Comparison of ENCODE assay signal across 25 mouse cellular contexts in the genomic region with DNA sequence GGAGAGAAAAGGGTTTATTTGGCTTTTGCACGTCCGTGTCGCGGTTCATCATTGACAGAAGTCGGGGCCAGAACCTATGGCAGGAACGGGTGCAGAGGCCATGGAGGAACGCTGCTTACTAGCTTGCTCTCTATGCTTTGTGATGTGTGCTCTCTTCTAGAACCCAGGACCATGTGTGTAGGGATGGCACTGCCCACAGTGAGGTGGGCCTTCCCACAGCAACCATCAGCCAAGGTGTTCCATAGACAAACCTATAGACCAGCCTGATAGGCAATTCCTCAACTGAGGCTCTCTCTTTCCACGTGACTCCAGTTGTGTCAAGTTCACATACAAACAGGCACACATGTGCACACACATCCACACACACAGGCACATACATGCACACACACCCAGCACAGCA.
"Had no signal": no experiment of that assay in that cellular context is flagged by ENCODE, and none has a peak within 500 bp of the region (broad histone marks: within the 10 kb centered on the region; RNA-seq: fewer than 3 reads in every experiment).

No protein-coding gene starts in this region.

- H3K36me3 ChIP-seq: heart, embryonic 10.5 days; heart, embryonic 12.5 days; hindbrain, embryonic 10.5 days; hindbrain, embryonic 12.5 days; intestine, embryonic 15.5 days; limb, embryonic 10.5 days; limb, embryonic 12.5 days; liver, embryonic 13.5 days had no signal

- H3K4me3 ChIP-seq: heart, embryonic 10.5 days; heart, embryonic 12.5 days; hindbrain, embryonic 10.5 days; hindbrain, embryonic 12.5 days; intestine, embryonic 15.5 days; layer of hippocampus, adult 2 months; left cerebral cortex, adult 2 months; limb, embryonic 10.5 days; limb, embryonic 12.5 days; liver, embryonic 13.5 days had no signal

- DNase-seq: gastrocnemius, postnatal 25 days; heart, adult 18-20 months; heart, postnatal 10 days; heart, postnatal 4 days; kidney, adult 18-20 months; kidney, adult 8-10 months; kidney, postnatal 10 days; kidney, postnatal 25 days; kidney, postnatal 4 days; liver; liver, embryonic 13.5 days had no signal

- ATAC-seq: hindbrain, embryonic 16.5 days; inflammation-experienced regulatory T-cells, adult 6 months; intestine, embryonic 15.5 days; intestine, postnatal 0 days had no signal

- H3K4me2 ChIP-seq: heart, embryonic 12.5 days; hindbrain, embryonic 12.5 days; hindbrain, embryonic 14.5 days; intestine, embryonic 15.5 days; limb, embryonic 12.5 days; liver, embryonic 11.5 days; liver, embryonic 13.5 days had no signal

- H3K9ac ChIP-seq: heart, embryonic 12.5 days; hindbrain, embryonic 12.5 days; hindbrain, embryonic 14.5 days; intestine, embryonic 15.5 days; limb, embryonic 12.5 days; liver, embryonic 13.5 days had no signal

- H3K9me3 ChIP-seq: heart, embryonic 10.5 days; hindbrain, embryonic 10.5 days; hindbrain, embryonic 12.5 days; intestine, embryonic 15.5 days; limb, embryonic 10.5 days had no signal

- H3K27ac ChIP-seq: heart, embryonic 10.5 days; hindbrain, embryonic 10.5 days; hindbrain, embryonic 12.5 days; hindbrain, embryonic 14.5 days; intestine, embryonic 15.5 days; layer of hippocampus, adult 2 months; left cerebral cortex, adult 2 months; limb, embryonic 10.5 days; limb, embryonic 12.5 days; liver, embryonic 13.5 days had no signal

- H3K27me3 ChIP-seq: heart, embryonic 12.5 days; hindbrain, embryonic 12.5 days; intestine, embryonic 15.5 days; limb, embryonic 12.5 days; liver, embryonic 13.5 days had no signal

- H3K4me1 ChIP-seq: heart, embryonic 10.5 days; heart, embryonic 12.5 days; hindbrain, embryonic 10.5 days; hindbrain, embryonic 12.5 days; intestine, embryonic 15.5 days; limb, embryonic 10.5 days; limb, embryonic 12.5 days; liver, embryonic 13.5 days had no signal
